Mouse (Mus musculus): ENCODE measurements around the gene Tesc. TPM values are rescaled to one million over a fixed set of nuclear protein-coding genes. Genes with fewer than 3 reads are reported as not detected.

The Tesc gene
- total and polyA plus RNA-seq, 3 experiments, result not detected

DNA sequence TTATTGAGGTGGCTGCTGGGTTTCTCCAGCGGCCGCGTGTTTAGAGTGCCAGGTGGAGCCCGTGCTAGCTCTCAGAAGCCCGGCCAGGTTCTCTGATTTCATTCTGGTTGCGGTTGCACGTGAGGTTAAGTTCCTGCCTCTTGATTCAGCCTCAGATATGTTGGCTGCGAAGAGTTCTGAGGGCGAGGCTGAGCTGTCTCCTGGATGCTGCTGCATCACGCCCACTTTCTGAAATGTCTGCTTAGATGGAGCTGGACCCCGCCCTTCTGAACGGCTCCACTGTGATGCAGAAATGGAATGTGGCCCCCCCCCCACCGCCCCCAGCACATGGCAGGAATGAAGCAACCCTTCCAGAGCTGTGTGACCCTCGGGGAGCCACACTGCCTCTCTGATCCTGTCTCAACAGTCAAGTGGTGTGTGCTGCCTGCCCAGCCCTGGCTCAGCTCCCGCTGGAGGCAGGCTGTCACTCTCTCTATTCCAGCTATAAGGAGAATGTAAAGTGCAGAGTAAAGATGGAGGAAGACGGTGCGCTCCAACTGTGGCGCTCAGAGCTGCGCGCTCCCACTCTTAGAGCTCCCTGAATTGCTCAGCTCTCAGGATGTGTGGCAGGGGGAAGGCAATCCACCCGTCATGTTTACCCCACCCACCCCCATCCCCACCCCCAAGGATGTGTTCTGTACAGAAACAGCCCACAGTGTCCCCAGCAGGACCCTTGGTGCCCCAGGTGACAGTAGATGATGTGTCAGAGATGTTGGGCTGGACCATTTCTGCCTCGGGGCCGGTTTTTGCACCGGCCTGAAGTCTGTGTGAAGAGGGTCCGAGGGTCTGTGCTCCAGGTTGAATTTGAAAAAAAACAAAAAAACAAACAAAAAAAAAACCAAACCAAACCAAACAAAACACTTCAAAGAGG, 9.6 kb downstream of the Tesc start:
- Histone ChIP-seq H3K36me3 (replicated peaks) (no peaks in the 10 kb centered on the region), H3K27me3 (ENCODE audit: insufficient read depth, low read length) (no peaks in the 10 kb centered on the region), H3K9me3 (replicated peaks) (peaks cover 37% of the 10 kb centered on the region), H3K4me1 (ENCODE audit: insufficient read depth, low read depth, low read length) (no peaks in the 10 kb centered on the region), H3K4me3 (ENCODE audit: low read depth, low read length) (no peak overlapping the region)
- TF ChIP-seq TAL1 (conservative IDR thresholded peaks at IDR 0.05; ENCODE audit: low read depth, low read length) (no peak), GATA1 (IDR thresholded peaks at IDR 0.05; ENCODE audit: borderline replicate concordance, low read length) (no peak), CTCF (IDR thresholded peaks at IDR 0.05; ENCODE audit: low read depth, low read length) (no peak), POLR2AphosphoS5 (IDR thresholded peaks at IDR 0.05; ENCODE audit: insufficient replicate concordance, low read depth, low read length) (no peak), GATA2 (IDR thresholded peaks at IDR 0.05; ENCODE audit: borderline replicate concordance, low read depth, low read length) (no peak)
- ATAC-seq (ENCODE audit: extremely low read depth, insufficient number of reproducible peaks, low FRiP score, poor library complexity, severe bottlenecking), result no peak
- no peak for DNase-seq (ENCODE audit: low spot score)

DNA sequence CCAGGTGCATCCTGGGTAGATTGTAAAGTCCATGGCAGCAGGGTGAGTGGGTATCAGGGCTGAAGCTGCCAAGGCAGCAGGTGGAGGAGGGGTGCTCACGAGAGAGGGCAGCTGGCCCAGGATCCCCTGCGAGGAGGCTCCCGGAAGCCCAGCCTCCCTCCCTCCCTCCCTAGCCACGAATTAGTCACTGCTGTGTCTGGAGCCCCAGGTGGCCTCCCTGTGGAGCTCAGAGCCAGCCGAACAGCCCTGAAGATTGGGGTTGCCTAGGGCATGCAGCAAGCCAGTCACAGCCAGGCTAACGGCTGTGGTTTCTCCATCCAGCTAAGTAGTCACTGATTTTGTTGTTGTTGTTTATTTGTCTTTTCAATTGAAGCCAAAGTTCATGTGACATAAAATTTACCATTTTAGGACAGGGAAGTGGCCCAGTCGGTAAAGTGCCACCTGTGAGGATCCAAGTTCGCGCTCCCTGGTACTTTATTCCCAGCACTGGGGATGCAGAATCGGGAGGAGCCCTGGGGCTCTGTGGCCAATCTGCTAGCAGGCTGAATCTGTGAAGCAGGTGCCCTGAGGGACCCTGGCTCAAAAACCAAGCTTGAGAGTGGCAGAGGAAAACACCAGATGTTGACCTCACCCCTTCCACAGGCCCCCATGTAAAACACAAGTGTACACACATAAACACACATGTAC, 10.4 kb downstream of the Tesc start:
- H3K9me3 ChIP-seq (replicated peaks), result peaks cover 43% of the 10 kb centered on the region
- no peak overlapping the region for H3K4me3 ChIP-seq (ENCODE audit: low read depth, low read length)
- H3K27me3 ChIP-seq (ENCODE audit: insufficient read depth, low read length), result no peaks in the 10 kb centered on the region
- no peaks in the 10 kb centered on the region for H3K4me1 ChIP-seq (ENCODE audit: insufficient read depth, low read depth, low read length)
- no peak for TF ChIP-seq GATA2 (IDR thresholded peaks at IDR 0.05; ENCODE audit: borderline replicate concordance, low read depth, low read length)
- TF ChIP-seq POLR2AphosphoS5 (IDR thresholded peaks at IDR 0.05; ENCODE audit: insufficient replicate concordance, low read depth, low read length), result no peak
- no peak for TF ChIP-seq TAL1 (conservative IDR thresholded peaks at IDR 0.05; ENCODE audit: low read depth, low read length)
- TF ChIP-seq CTCF (IDR thresholded peaks at IDR 0.05; ENCODE audit: low read depth, low read length), result no peak
- TF ChIP-seq GATA1 (IDR thresholded peaks at IDR 0.05; ENCODE audit: borderline replicate concordance, low read length), result no peak
- ATAC-seq (ENCODE audit: extremely low read depth, insufficient number of reproducible peaks, low FRiP score, poor library complexity, severe bottlenecking) (no peak), DNase-seq (ENCODE audit: low spot score) (no peak)
- no peaks in the 10 kb centered on the region for H3K36me3 ChIP-seq (replicated peaks)

DNA sequence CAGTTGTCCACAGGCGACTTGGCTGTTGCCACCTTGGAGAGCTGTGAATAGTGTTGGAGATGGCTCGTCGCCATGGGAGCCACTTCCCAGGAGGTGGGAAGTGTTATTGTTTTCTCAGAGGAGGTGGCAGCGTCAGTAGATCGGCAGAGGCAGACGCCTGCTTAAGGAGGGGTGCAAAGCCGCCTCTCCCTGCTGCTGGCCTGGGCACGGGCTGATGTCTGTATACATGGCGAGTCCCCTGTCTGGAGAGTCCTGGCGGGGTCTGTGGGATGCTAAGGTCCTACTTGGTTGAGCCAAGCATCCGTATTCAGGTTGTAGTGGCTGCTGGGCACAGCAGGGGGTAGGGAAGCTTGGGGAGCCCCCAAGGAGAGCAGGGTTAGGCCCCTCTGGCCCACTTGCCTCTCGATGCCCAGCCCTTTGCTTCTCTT, 11.7 kb downstream of the Tesc start:
- no peak for TF ChIP-seq GATA1 (IDR thresholded peaks at IDR 0.05; ENCODE audit: borderline replicate concordance, low read length)
- TF ChIP-seq TAL1 (conservative IDR thresholded peaks at IDR 0.05; ENCODE audit: low read depth, low read length), result no peak
- TF ChIP-seq CTCF (IDR thresholded peaks at IDR 0.05; ENCODE audit: low read depth, low read length), result no peak
- no peak for TF ChIP-seq GATA2 (IDR thresholded peaks at IDR 0.05; ENCODE audit: borderline replicate concordance, low read depth, low read length)
- TF ChIP-seq POLR2AphosphoS5 (IDR thresholded peaks at IDR 0.05; ENCODE audit: insufficient replicate concordance, low read depth, low read length), result no peak
- no peak for DNase-seq (ENCODE audit: low spot score)
- Histone ChIP-seq H3K27me3 (ENCODE audit: insufficient read depth, low read length) (no peaks in the 10 kb centered on the region), H3K36me3 (replicated peaks) (no peaks in the 10 kb centered on the region), H3K9me3 (replicated peaks) (peaks cover 37% of the 10 kb centered on the region), H3K4me3 (ENCODE audit: low read depth, low read length) (no peak overlapping the region), H3K4me1 (ENCODE audit: insufficient read depth, low read depth, low read length) (no peaks in the 10 kb centered on the region)
- ATAC-seq (ENCODE audit: extremely low read depth, insufficient number of reproducible peaks, low FRiP score, poor library complexity, severe bottlenecking), result no peak

DNA sequence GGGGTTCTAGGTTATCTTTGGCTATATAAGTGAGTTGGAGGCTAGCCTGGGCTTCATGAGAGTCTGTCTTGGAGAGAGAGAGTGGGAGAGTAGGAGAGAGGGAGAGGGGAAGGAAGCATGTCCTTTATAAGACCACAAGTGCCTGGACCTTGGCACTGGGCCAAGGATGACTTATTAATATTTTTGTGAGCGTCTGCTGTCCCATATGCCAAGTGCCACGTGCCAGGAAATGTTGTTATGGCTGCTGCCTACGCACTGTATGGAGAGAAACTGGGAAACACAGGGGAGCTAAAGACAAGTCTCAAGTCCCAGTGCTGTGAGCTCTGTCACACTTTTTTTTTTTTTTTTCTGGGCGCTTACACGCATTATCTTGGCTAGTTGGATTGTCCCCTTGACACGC, 15.1 kb downstream of the Tesc start:
- DNase-seq (ENCODE audit: low spot score), result no peak
- H3K36me3 ChIP-seq (replicated peaks), result no peaks in the 10 kb centered on the region
- no peaks in the 10 kb centered on the region for H3K4me1 ChIP-seq (ENCODE audit: insufficient read depth, low read depth, low read length)
- peaks cover 34% of the 10 kb centered on the region for H3K9me3 ChIP-seq (replicated peaks)
- no peak for ATAC-seq (ENCODE audit: extremely low read depth, insufficient number of reproducible peaks, low FRiP score, poor library complexity, severe bottlenecking)
- TF ChIP-seq GATA2 (IDR thresholded peaks at IDR 0.05; ENCODE audit: borderline replicate concordance, low read depth, low read length), result no peak
- no peak overlapping the region for H3K4me3 ChIP-seq (ENCODE audit: low read depth, low read length)
- H3K27me3 ChIP-seq (ENCODE audit: insufficient read depth, low read length), result no peaks in the 10 kb centered on the region

DNA sequence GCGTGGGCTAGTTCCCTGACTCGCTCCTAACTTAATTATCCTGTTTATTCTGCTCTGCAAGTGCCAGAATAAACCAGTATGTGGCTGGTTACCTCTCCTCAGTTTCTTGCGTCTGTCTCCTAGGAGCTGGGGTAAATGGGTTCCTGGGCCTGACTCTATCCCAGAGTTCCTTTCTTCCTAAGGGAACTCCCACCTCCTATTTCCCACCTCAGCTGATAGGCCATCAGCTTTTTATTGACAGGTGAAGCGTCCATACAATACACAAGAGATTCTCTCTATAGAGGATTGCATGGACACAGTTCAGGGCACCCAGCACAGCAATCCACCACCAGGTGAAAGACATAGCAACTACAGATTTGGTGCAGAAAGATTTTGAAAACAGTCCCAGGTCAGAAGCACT, 16.2 kb downstream of the Tesc start:
- Histone ChIP-seq H3K9me3 (replicated peaks) (peaks cover 31% of the 10 kb centered on the region), H3K36me3 (replicated peaks) (no peaks in the 10 kb centered on the region), H3K27me3 (ENCODE audit: insufficient read depth, low read length) (no peaks in the 10 kb centered on the region), H3K4me3 (ENCODE audit: low read depth, low read length) (no peak overlapping the region), H3K4me1 (ENCODE audit: insufficient read depth, low read depth, low read length) (no peaks in the 10 kb centered on the region)
- TF ChIP-seq TAL1 (conservative IDR thresholded peaks at IDR 0.05; ENCODE audit: low read depth, low read length) (no peak), GATA2 (IDR thresholded peaks at IDR 0.05; ENCODE audit: borderline replicate concordance, low read depth, low read length) (no peak), GATA1 (IDR thresholded peaks at IDR 0.05; ENCODE audit: borderline replicate concordance, low read length) (no peak), POLR2AphosphoS5 (IDR thresholded peaks at IDR 0.05; ENCODE audit: insufficient replicate concordance, low read depth, low read length) (no peak), CTCF (IDR thresholded peaks at IDR 0.05; ENCODE audit: low read depth, low read length) (no peak)
- ATAC-seq (ENCODE audit: extremely low read depth, insufficient number of reproducible peaks, low FRiP score, poor library complexity, severe bottlenecking) (no peak), DNase-seq (ENCODE audit: low spot score) (no peak)

DNA sequence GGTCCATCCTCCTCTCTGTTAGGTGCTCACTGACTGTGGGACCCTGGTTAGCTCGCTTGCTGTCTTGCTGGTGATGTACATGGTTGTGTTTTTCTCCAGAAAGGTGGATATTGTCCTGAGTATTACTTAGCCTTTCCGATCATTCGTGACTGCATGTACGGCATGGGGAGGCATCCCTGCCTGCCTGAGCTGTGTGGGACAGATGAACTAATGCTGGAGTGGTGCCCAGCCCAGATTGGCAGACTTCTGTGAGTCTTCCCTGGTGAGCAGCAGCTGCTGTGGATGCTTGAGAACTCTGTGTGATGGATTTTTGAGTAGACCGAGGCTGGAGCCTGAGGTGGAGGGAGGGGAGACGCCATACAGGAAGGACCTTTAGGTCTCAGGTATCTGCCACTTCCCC, 17.4 kb downstream of the Tesc start:
- ATAC-seq (ENCODE audit: extremely low read depth, insufficient number of reproducible peaks, low FRiP score, poor library complexity, severe bottlenecking) (no peak), DNase-seq (ENCODE audit: low spot score) (no peak)
- Histone ChIP-seq H3K27me3 (ENCODE audit: insufficient read depth, low read length) (no peaks in the 10 kb centered on the region), H3K9me3 (replicated peaks) (peaks cover 24% of the 10 kb centered on the region), H3K4me1 (ENCODE audit: insufficient read depth, low read depth, low read length) (no peaks in the 10 kb centered on the region), H3K4me3 (ENCODE audit: low read depth, low read length) (no peak overlapping the region), H3K36me3 (replicated peaks) (no peaks in the 10 kb centered on the region)
- TF ChIP-seq GATA2 (IDR thresholded peaks at IDR 0.05; ENCODE audit: borderline replicate concordance, low read depth, low read length), result no peak
- TF ChIP-seq CTCF (IDR thresholded peaks at IDR 0.05; ENCODE audit: low read depth, low read length), result no peak
- no peak for TF ChIP-seq TAL1 (conservative IDR thresholded peaks at IDR 0.05; ENCODE audit: low read depth, low read length)
- TF ChIP-seq GATA1 (IDR thresholded peaks at IDR 0.05; ENCODE audit: borderline replicate concordance, low read length), result no peak
- no peak for TF ChIP-seq POLR2AphosphoS5 (IDR thresholded peaks at IDR 0.05; ENCODE audit: insufficient replicate concordance, low read depth, low read length)
